Mouse (Mus musculus): ENCODE data around the gene Ccdc30. TPM values are rescaled to one million over a fixed set of nuclear protein-coding genes. Genes with fewer than 3 reads are reported as not detected.

Ccdc30 gene
- 7.5 and 14.0 TPM in 2 replicates for polyA plus RNA-seq (2015; fragmentation: Nextera tagmentation; extraction: Ambion mirVana)

GRCm38 (mm10) chr4:119415072-119415753 lies at the start of gene Ccdc30:
Ccdc30 (minus strand) TSS chr4:119415521.
- H3K9ac ChIP-seq: 0 out of 2 replicates have a peak within 1 kb of the TSS, but pooled peaks have one; percentile 13
- peak; percentile 99 for ATAC-seq (ENCODE audit: insufficient read depth, low FRiP score, low read depth)
- under 1% methylated on average over 49 of the region's 49 CpGs for WGBS
- no peaks in the 10 kb centered on the region for H3K9me3 ChIP-seq
- H3K36me3 ChIP-seq: no peaks in the 10 kb centered on the region
- peak within 1 kb of the TSS; percentile 91 for H3K4me2 ChIP-seq
- H3K27me3 ChIP-seq (replicated peaks): no peaks in the 10 kb centered on the region
- H3K27ac ChIP-seq: no peak within 1 kb of the TSS
- peaks cover 11% of the 10 kb centered on the region for H3K4me1 ChIP-seq
- H3K4me3 ChIP-seq (replicated peaks): peak within 1 kb of the TSS; percentile 56

GRCm38 (mm10) chr4:119463756-119464419 lies 48.6 kb upstream of the Ccdc30 start:
- Histone ChIP-seq H3K9me3 (no peaks in the 10 kb centered on the region), H3K27ac (no peak overlapping the region), H3K9ac (no peak overlapping the region), H3K36me3 (no peaks in the 10 kb centered on the region), H3K27me3 (replicated peaks) (no peaks in the 10 kb centered on the region), H3K4me3 (replicated peaks) (no peak overlapping the region), H3K4me2 (no peak overlapping the region), H3K4me1 (peaks cover 9% of the 10 kb centered on the region)
- WGBS: 66% methylated on average over 13 of the region's 13 CpGs
- no peak for ATAC-seq (ENCODE audit: insufficient read depth, low FRiP score, low read depth)

- H3K27ac ChIP-seq: no peak overlapping the region
- WGBS: 37% methylated on average over 11 of the region's 11 CpGs
These were observed 47.8 kb upstream of the Ccdc30 start for GRCm38 (mm10) chr4:119462858-119463755.

GRCm38 (mm10) chr4:119462457-119462856 lies 47.1 kb upstream of the Ccdc30 start:
- Histone ChIP-seq H3K4me3 (replicated peaks) (no peak overlapping the region), H3K36me3 (no peaks in the 10 kb centered on the region), H3K4me1 (peaks cover 9% of the 10 kb centered on the region), H3K9ac (no peak overlapping the region), H3K4me2 (no peak overlapping the region), H3K27me3 (replicated peaks) (no peaks in the 10 kb centered on the region), H3K27ac (0 out of 2 replicates have a peak overlapping the region, but pooled peaks have one; percentile 1), H3K9me3 (no peaks in the 10 kb centered on the region)
- 76% methylated on average over 3 of the region's 3 CpGs for WGBS
- ATAC-seq (ENCODE audit: insufficient read depth, low FRiP score, low read depth): no peak

More at GRCm38 (mm10) chr4:119462858-119463755, 47.8 kb upstream of the Ccdc30 start:
- H3K4me3 ChIP-seq (replicated peaks): no peak overlapping the region
- no peaks in the 10 kb centered on the region for H3K27me3 ChIP-seq (replicated peaks)
- ATAC-seq (ENCODE audit: insufficient read depth, low FRiP score, low read depth): peak; percentile 47
- H3K36me3 ChIP-seq: no peaks in the 10 kb centered on the region
- no peak overlapping the region for H3K9ac ChIP-seq
- peaks cover 9% of the 10 kb centered on the region for H3K4me1 ChIP-seq
- no peak overlapping the region for H3K4me2 ChIP-seq
- no peaks in the 10 kb centered on the region for H3K9me3 ChIP-seq

GRCm38 (mm10) chr4:119460728-119461141 lies 45.4 kb upstream of the Ccdc30 start:
- WGBS: 48% methylated on average over 8 of the region's 8 CpGs
- H3K4me2 ChIP-seq: no peak overlapping the region
- H3K36me3 ChIP-seq: no peaks in the 10 kb centered on the region
- no peak overlapping the region for H3K4me3 ChIP-seq (replicated peaks)
- H3K9ac ChIP-seq: no peak overlapping the region
- peak; percentile 45; the same call in 1 of the 2 replicates for ATAC-seq (ENCODE audit: insufficient read depth, low FRiP score, low read depth)
- H3K4me1 ChIP-seq: peaks cover 9% of the 10 kb centered on the region
- no peak overlapping the region for H3K27ac ChIP-seq
- H3K9me3 ChIP-seq: no peaks in the 10 kb centered on the region
- H3K27me3 ChIP-seq (replicated peaks): no peaks in the 10 kb centered on the region

GRCm38 (mm10) chr4:119460296-119460695 lies 45.0 kb upstream of the Ccdc30 start:
- Histone ChIP-seq H3K4me2 (no peak overlapping the region), H3K9me3 (no peaks in the 10 kb centered on the region), H3K27ac (no peak overlapping the region), H3K36me3 (no peaks in the 10 kb centered on the region), H3K27me3 (replicated peaks) (no peaks in the 10 kb centered on the region), H3K4me3 (replicated peaks) (no peak overlapping the region), H3K4me1 (peaks cover 9% of the 10 kb centered on the region), H3K9ac (no peak overlapping the region)
- WGBS: 55% methylated on average over 5 of the region's 5 CpGs
- no peak for ATAC-seq (ENCODE audit: insufficient read depth, low FRiP score, low read depth)

- no peaks in the 10 kb centered on the region for H3K9me3 ChIP-seq
- no peak overlapping the region for H3K4me2 ChIP-seq
- no peak for ATAC-seq (ENCODE audit: insufficient read depth, low FRiP score, low read depth)
- H3K4me3 ChIP-seq (replicated peaks): no peak overlapping the region
- no peak overlapping the region for H3K27ac ChIP-seq
- 19% methylated on average over 6 of the region's 6 CpGs for WGBS
- H3K9ac ChIP-seq: no peak overlapping the region
- H3K36me3 ChIP-seq: no peaks in the 10 kb centered on the region
- no peaks in the 10 kb centered on the region for H3K27me3 ChIP-seq (replicated peaks)
- H3K4me1 ChIP-seq: no peaks in the 10 kb centered on the region
These were observed 38.2 kb upstream of the Ccdc30 start for GRCm38 (mm10) chr4:119453533-119453932.

GRCm38 (mm10) chr4:119453128-119453527 lies 37.8 kb upstream of the Ccdc30 start:
- Histone ChIP-seq H3K27me3 (replicated peaks) (no peaks in the 10 kb centered on the region), H3K9me3 (no peaks in the 10 kb centered on the region)
- WGBS: 62% methylated on average over 5 of the region's 5 CpGs

GRCm38 (mm10) chr4:119450436-119450835 lies 35.1 kb upstream of the Ccdc30 start:
- H3K4me1 ChIP-seq: no peaks in the 10 kb centered on the region
- no peaks in the 10 kb centered on the region for H3K36me3 ChIP-seq
- H3K4me2 ChIP-seq: no peak overlapping the region
- WGBS: 68% methylated on average over 7 of the region's 7 CpGs
- no peak overlapping the region for H3K4me3 ChIP-seq (replicated peaks)
- no peak overlapping the region for H3K9ac ChIP-seq
- H3K27me3 ChIP-seq (replicated peaks): no peaks in the 10 kb centered on the region
- ATAC-seq (ENCODE audit: insufficient read depth, low FRiP score, low read depth): no peak
- H3K27ac ChIP-seq: no peak overlapping the region
- H3K9me3 ChIP-seq: no peaks in the 10 kb centered on the region

More at GRCm38 (mm10) chr4:119453128-119453527, 37.8 kb upstream of the Ccdc30 start:
- Histone ChIP-seq H3K27ac (no peak overlapping the region), H3K9ac (no peak overlapping the region), H3K4me2 (no peak overlapping the region), H3K4me1 (no peaks in the 10 kb centered on the region), H3K36me3 (no peaks in the 10 kb centered on the region), H3K4me3 (replicated peaks) (no peak overlapping the region)
- no peak for ATAC-seq (ENCODE audit: insufficient read depth, low FRiP score, low read depth)

- no peaks in the 10 kb centered on the region for H3K36me3 ChIP-seq
- H3K27me3 ChIP-seq (replicated peaks): no peaks in the 10 kb centered on the region
- ATAC-seq (ENCODE audit: insufficient read depth, low FRiP score, low read depth): no peak
- H3K4me1 ChIP-seq: no peaks in the 10 kb centered on the region
- 63% methylated on average over 3 of the region's 3 CpGs for WGBS
- no peak overlapping the region for H3K9ac ChIP-seq
- H3K4me3 ChIP-seq (replicated peaks): no peak overlapping the region
- no peak overlapping the region for H3K27ac ChIP-seq
- H3K4me2 ChIP-seq: no peak overlapping the region
- H3K9me3 ChIP-seq: no peaks in the 10 kb centered on the region
These were observed 32.5 kb upstream of the Ccdc30 start for GRCm38 (mm10) chr4:119447786-119448185.

- H3K27ac ChIP-seq: no peak overlapping the region
- no peak overlapping the region for H3K9ac ChIP-seq
- no peaks in the 10 kb centered on the region for H3K27me3 ChIP-seq (replicated peaks)
- no peaks in the 10 kb centered on the region for H3K4me1 ChIP-seq
- no peak for ATAC-seq (ENCODE audit: insufficient read depth, low FRiP score, low read depth)
- WGBS: 90% methylated on average over 6 of the region's 6 CpGs
- H3K4me2 ChIP-seq: no peak overlapping the region
- H3K4me3 ChIP-seq (replicated peaks): no peak overlapping the region
- H3K36me3 ChIP-seq: no peaks in the 10 kb centered on the region
- H3K9me3 ChIP-seq: no peaks in the 10 kb centered on the region
These were observed 31.9 kb upstream of the Ccdc30 start for GRCm38 (mm10) chr4:119447261-119447660.
